Mouse (Mus musculus) adrenal gland, adult 2 months (tissue): ENCODE measurements around the gene Slc5a11. TPM values are rescaled to one million over a fixed set of nuclear protein-coding genes. Genes with fewer than 3 reads are reported as not detected.

Experiments used
- DNase-seq: peaks from one replicate; pipeline ENCODE4 v3.0.0; 2021
- polyA plus RNA-seq: library from polyadenylated mRNA; depleted of rRNA; stranded (reverse); fragments of >200 nt; gene quantifications from 2 replicates; pipeline ENCODE4 v1.2.3, GENCODE M21; 2012
- total RNA-seq, 2 experiments: library from RNA; stranded (reverse); gene quantifications; 2 replicates each; pipeline ENCODE4 v1.2.3; 2021

Gene Slc5a11
- total and polyA plus RNA-seq, 3 experiments, result not detected

- DNase-seq, result no peak
These were observed 2.3 kb upstream of the Slc5a11 start for GRCm38 (mm10) chr7:123212316-123212715.

GRCm38 (mm10) chr7:123215138-123215537 lies 558 bp downstream of the Slc5a11 start:
- no peak for DNase-seq

GRCm38 (mm10) chr7:123217448-123218354 lies 3.1 kb downstream of the Slc5a11 start:
- DNase-seq, result no peak

- DNase-seq, result no peak
These were observed 4.0 kb downstream of the Slc5a11 start for GRCm38 (mm10) chr7:123218620-123219019.

GRCm38 (mm10) chr7:123219781-123220632 lies 5.4 kb downstream of the Slc5a11 start:
- no peak for DNase-seq

- DNase-seq, result no peak
These were observed 6.0 kb downstream of the Slc5a11 start for GRCm38 (mm10) chr7:123220633-123220942.

GRCm38 (mm10) chr7:123224076-123224475 lies 9.5 kb downstream of the Slc5a11 start:
- DNase-seq, result no peak

- no peak for DNase-seq
These were observed 10.6 kb downstream of the Slc5a11 start for GRCm38 (mm10) chr7:123225159-123225558.

- peak; percentile 21 for DNase-seq
These were observed 20.9 kb downstream of the Slc5a11 start for GRCm38 (mm10) chr7:123235449-123235848.

- DNase-seq, result no peak
These were observed 24.0 kb downstream of the Slc5a11 start for GRCm38 (mm10) chr7:123238621-123239020.

GRCm38 (mm10) chr7:123240064-123240463 lies 25.5 kb downstream of the Slc5a11 start:
- DNase-seq, result no peak

GRCm38 (mm10) chr7:123242241-123242640 lies 27.7 kb downstream of the Slc5a11 start:
- no peak for DNase-seq

- no peak for DNase-seq
These were observed 30.3 kb downstream of the Slc5a11 start for GRCm38 (mm10) chr7:123244833-123245232.

- DNase-seq, result no peak
These were observed 32.0 kb downstream of the Slc5a11 start for GRCm38 (mm10) chr7:123246504-123247084.

- no peak for DNase-seq
These were observed 33.6 kb downstream of the Slc5a11 start for GRCm38 (mm10) chr7:123248166-123248565.

- DNase-seq, result no peak
These were observed 36.8 kb downstream of the Slc5a11 start for GRCm38 (mm10) chr7:123251343-123251742.

GRCm38 (mm10) chr7:123253396-123253795 lies 38.8 kb downstream of the Slc5a11 start:
- no peak for DNase-seq

- DNase-seq, result no peak
These were observed 39.8 kb downstream of the Slc5a11 start for GRCm38 (mm10) chr7:123254196-123254970.

GRCm38 (mm10) chr7:123258103-123258502 lies 43.5 kb downstream of the Slc5a11 start:
- no peak for DNase-seq

- no peak for DNase-seq
These were observed 58.5 kb downstream of the Slc5a11 start for GRCm38 (mm10) chr7:123273056-123273455.

GRCm38 (mm10) chr7:123276568-123276967 lies 62.0 kb downstream of the Slc5a11 start:
- DNase-seq, result no peak

GRCm38 (mm10) chr7:123279797-123280196 lies 65.2 kb downstream of the Slc5a11 start:
- DNase-seq, result no peak
